Mouse (Mus musculus): ENCODE results near the gene Ntn1. TPM values are rescaled to one million over a fixed set of nuclear protein-coding genes. Genes with fewer than 3 reads are reported as not detected.
A peak's percentile ranks its signal among the peaks of the same experiment; 100 is the strongest.

Ntn1 gene
- polyA plus RNA-seq, 1 experiment, result 62.8 TPM

- TF ChIP-seq POLR2A (IDR thresholded peaks at IDR 0.05; ENCODE audit: borderline replicate concordance, extremely low read depth, insufficient read depth, insufficient read length, poor library complexity, severe bottlenecking), result no peak
- TF ChIP-seq CTCF (IDR thresholded peaks at IDR 0.05; ENCODE audit: borderline replicate concordance, extremely low read depth, insufficient read depth, insufficient read length), result no peak
- no peak for DNase-seq (ENCODE audit: low read depth)
These were observed 147.1 kb downstream of the Ntn1 start for GRCm38 (mm10) chr11:68253531-68253930.

- no peak for TF ChIP-seq CTCF (IDR thresholded peaks at IDR 0.05; ENCODE audit: borderline replicate concordance, extremely low read depth, insufficient read depth, insufficient read length)
- no peak for TF ChIP-seq POLR2A (IDR thresholded peaks at IDR 0.05; ENCODE audit: borderline replicate concordance, extremely low read depth, insufficient read depth, insufficient read length, poor library complexity, severe bottlenecking)
- DNase-seq (ENCODE audit: low read depth), result peak; percentile 31
These were observed 150.5 kb downstream of the Ntn1 start for GRCm38 (mm10) chr11:68250106-68250505.

GRCm38 (mm10) chr11:68247897-68248296 lies 152.7 kb downstream of the Ntn1 start:
- DNase-seq (ENCODE audit: low read depth), result no peak
- TF ChIP-seq CTCF (IDR thresholded peaks at IDR 0.05; ENCODE audit: borderline replicate concordance, extremely low read depth, insufficient read depth, insufficient read length) (no peak), POLR2A (IDR thresholded peaks at IDR 0.05; ENCODE audit: borderline replicate concordance, extremely low read depth, insufficient read depth, insufficient read length, poor library complexity, severe bottlenecking) (no peak)

- no peak for DNase-seq (ENCODE audit: low read depth)
- TF ChIP-seq POLR2A (IDR thresholded peaks at IDR 0.05; ENCODE audit: borderline replicate concordance, extremely low read depth, insufficient read depth, insufficient read length, poor library complexity, severe bottlenecking) (no peak), CTCF (IDR thresholded peaks at IDR 0.05; ENCODE audit: borderline replicate concordance, extremely low read depth, insufficient read depth, insufficient read length) (no peak)
These were observed 155.7 kb downstream of the Ntn1 start for GRCm38 (mm10) chr11:68244992-68245261.

DNA sequence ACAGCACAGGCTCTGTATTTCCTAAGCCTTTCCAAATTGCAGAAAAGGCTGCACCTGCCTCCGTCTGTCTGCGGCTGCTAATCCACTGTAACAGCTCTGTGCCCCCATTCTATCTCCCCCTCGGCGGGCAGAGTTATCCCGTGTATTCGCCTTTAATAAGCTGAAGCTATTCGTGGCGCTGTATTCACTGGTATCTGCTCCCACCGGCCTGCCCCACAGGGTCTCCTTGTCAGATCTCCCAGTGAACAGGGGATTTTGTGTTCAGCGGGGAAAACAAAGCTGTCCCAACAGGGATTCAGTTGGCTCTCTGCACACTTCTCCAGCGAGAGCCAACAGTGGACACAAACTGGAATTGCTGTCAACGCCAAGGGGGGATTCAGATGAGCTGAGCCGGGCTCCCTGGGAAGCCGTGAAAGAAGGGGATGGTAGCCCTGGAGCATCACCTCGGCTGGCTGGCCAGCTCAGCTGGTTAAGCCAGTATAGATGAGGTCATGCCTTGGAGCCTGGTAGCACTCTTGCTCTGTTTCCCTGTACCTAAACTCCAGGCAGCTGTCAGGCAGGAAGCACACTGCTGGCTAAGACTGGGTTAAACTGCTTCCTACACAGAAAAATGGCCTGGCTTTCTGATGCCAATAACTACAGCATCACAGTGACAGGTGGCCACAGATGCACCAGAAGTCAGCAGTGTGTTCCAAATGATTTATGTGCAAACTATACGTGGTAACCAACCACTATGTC lies 156.2 kb downstream of the Ntn1 start:
- peak; percentile 82 for DNase-seq (ENCODE audit: low read depth)
- no peak for TF ChIP-seq POLR2A (IDR thresholded peaks at IDR 0.05; ENCODE audit: borderline replicate concordance, extremely low read depth, insufficient read depth, insufficient read length, poor library complexity, severe bottlenecking)
- TF ChIP-seq CTCF (IDR thresholded peaks at IDR 0.05; ENCODE audit: borderline replicate concordance, extremely low read depth, insufficient read depth, insufficient read length), result no peak

GRCm38 (mm10) chr11:68239756-68240155 lies 160.9 kb downstream of the Ntn1 start:
- no peak for TF ChIP-seq POLR2A (IDR thresholded peaks at IDR 0.05; ENCODE audit: borderline replicate concordance, extremely low read depth, insufficient read depth, insufficient read length, poor library complexity, severe bottlenecking)
- no peak for TF ChIP-seq CTCF (IDR thresholded peaks at IDR 0.05; ENCODE audit: borderline replicate concordance, extremely low read depth, insufficient read depth, insufficient read length)
- DNase-seq (ENCODE audit: low read depth), result peak; percentile 47

GRCm38 (mm10) chr11:68233469-68233965 lies 167.1 kb downstream of the Ntn1 start:
- peak; percentile 33 for DNase-seq (ENCODE audit: low read depth)
- TF ChIP-seq CTCF (IDR thresholded peaks at IDR 0.05; ENCODE audit: borderline replicate concordance, extremely low read depth, insufficient read depth, insufficient read length), result no peak
- TF ChIP-seq POLR2A (IDR thresholded peaks at IDR 0.05; ENCODE audit: borderline replicate concordance, extremely low read depth, insufficient read depth, insufficient read length, poor library complexity, severe bottlenecking), result no peak

DNA sequence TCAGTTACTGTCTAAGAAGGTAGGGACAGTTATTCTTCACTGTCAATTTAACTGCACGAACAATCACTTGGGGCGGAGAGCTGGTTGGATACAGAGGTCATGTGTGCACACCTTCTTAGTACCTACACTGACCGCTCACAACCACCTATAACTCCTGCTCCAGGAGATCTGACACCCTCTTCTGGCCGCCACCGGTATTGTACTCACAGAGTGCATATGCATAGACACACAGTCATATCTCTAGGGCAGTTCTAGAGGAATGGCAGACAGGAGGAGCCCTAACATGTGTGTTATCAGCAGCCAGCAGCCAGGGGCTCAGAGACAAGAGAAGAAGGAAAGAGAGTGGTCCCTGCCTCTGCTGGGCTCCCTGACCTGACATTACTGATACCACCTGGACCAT lies 169.1 kb downstream of the Ntn1 start:
- TF ChIP-seq CTCF (IDR thresholded peaks at IDR 0.05; ENCODE audit: borderline replicate concordance, extremely low read depth, insufficient read depth, insufficient read length) (no peak), POLR2A (IDR thresholded peaks at IDR 0.05; ENCODE audit: borderline replicate concordance, extremely low read depth, insufficient read depth, insufficient read length, poor library complexity, severe bottlenecking) (no peak)
- no peak for DNase-seq (ENCODE audit: low read depth)

- TF ChIP-seq CTCF (IDR thresholded peaks at IDR 0.05; ENCODE audit: borderline replicate concordance, extremely low read depth, insufficient read depth, insufficient read length), result no peak
- no peak for TF ChIP-seq POLR2A (IDR thresholded peaks at IDR 0.05; ENCODE audit: borderline replicate concordance, extremely low read depth, insufficient read depth, insufficient read length, poor library complexity, severe bottlenecking)
- DNase-seq (ENCODE audit: low read depth), result peak; percentile 41
These were observed 171.5 kb downstream of the Ntn1 start for GRCm38 (mm10) chr11:68228941-68229665.

DNA sequence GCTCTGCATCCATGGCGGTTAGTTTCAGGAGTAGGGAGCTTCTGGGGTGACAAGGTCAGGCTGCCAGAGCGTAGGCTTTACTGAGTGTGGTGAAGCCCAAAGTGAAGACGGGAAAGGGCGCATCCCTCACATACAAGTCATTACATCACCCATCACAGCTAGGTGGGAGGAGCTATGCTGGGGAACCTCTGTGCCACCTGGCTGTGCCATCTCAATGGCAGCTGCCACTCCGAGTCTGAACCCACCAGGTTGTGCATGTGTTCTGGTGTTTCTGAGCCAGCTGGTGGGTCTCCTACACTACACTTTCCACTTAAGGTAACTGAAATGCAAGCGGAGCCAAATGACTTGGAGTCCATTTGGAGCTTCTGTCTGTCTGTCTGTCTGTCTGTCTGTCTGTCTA lies 172.8 kb downstream of the Ntn1 start:
- DNase-seq (ENCODE audit: low read depth), result no peak
- TF ChIP-seq POLR2A (IDR thresholded peaks at IDR 0.05; ENCODE audit: borderline replicate concordance, extremely low read depth, insufficient read depth, insufficient read length, poor library complexity, severe bottlenecking), result no peak
- no peak for TF ChIP-seq CTCF (IDR thresholded peaks at IDR 0.05; ENCODE audit: borderline replicate concordance, extremely low read depth, insufficient read depth, insufficient read length)

- TF ChIP-seq POLR2A (IDR thresholded peaks at IDR 0.05; ENCODE audit: borderline replicate concordance, extremely low read depth, insufficient read depth, insufficient read length, poor library complexity, severe bottlenecking), result no peak
- no peak for TF ChIP-seq CTCF (IDR thresholded peaks at IDR 0.05; ENCODE audit: borderline replicate concordance, extremely low read depth, insufficient read depth, insufficient read length)
- DNase-seq (ENCODE audit: low read depth), result peak; percentile 34
These were observed 174.0 kb downstream of the Ntn1 start for GRCm38 (mm10) chr11:68226654-68227057.

DNA sequence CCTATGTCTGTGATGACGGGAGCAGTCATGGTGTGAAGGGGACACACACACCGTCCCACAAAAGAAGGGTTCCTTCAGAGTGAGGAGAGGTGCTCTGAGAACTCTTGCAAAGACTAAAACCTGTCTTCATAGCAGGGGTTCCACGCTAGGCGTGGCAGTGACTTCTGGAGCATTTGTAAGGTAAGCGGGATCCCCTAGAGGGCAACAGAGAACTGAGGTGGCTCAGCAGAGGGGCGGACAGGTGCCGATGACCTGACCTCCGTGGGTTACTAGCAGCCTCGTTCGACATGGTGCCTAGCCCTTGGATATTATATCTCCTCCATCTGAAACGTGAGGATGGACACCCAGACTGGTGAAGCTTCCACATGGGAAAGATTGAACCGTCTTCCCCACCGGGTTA lies 177.5 kb downstream of the Ntn1 start:
- no peak for DNase-seq (ENCODE audit: low read depth)
- TF ChIP-seq POLR2A (IDR thresholded peaks at IDR 0.05; ENCODE audit: borderline replicate concordance, extremely low read depth, insufficient read depth, insufficient read length, poor library complexity, severe bottlenecking) (no peak), CTCF (IDR thresholded peaks at IDR 0.05; ENCODE audit: borderline replicate concordance, extremely low read depth, insufficient read depth, insufficient read length) (no peak)
